Mouse (Mus musculus) spleen, embryonic (tissue): ENCODE results near the gene Tnfrsf18.

Experiments
- CTCF ChIA-PET: fragments of 350-600 bp; sonication (Branson Sonifier 250); formaldehyde crosslinking; loops from one replicate; lab custom pipeline; 2022; lab: Charles Lee

The Tnfrsf18 gene

DNA sequence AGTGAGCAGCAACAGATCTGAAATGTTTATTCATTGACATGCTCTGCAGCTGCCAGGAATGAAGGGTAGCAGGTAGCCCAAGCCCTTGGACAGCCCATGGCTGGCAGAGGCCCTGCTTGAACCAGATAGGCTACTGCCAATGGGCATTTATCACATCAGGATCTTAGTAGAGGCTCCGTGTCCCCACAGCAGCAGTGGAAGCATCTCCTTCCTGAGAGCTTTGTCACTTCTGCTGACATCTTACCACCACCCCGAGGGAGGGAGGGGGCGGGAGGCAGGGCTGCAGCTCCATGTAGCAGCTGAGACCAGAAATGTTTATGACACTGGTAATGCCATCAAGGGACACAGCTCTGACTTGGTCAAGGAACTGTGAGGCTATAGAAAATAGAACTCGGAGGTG, 6.9 kb downstream of the Tnfrsf18 start:
- CTCF ChIA-PET: interaction anchor here (0.5 kb wide), 1 partner anchor 78 kb away, joined by 3 read pairs; no protein-coding TSS in a partner anchor

DNA sequence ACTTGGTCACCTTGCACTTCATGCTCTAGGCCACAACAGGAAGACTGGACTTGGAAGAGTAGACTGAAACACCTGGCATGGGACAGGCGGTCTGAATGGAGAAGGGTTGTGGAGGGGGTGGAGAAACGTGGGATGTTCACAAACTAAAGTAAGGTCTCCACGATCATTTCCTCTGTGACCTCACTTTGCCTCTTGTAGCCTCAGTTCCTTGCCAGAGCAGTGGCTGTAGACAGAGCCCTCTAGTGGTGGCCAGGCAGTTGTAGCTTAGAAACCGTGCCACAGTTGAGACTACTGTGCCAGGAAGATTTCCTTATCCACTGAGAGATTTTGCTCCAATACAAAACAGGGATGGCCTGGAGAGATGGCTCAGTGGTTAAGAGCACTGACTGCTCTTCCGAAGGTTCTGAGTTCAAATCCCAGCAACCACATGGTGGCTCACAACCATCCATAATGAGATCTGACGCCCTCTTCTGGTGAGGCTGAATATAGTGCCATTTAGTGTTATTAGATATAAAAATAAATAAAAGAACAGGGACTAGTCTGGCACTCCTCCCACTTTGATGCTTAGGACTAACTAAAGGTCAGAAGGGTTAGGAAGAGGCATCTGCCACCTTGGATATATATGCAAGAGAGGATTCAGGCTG, 7.6 kb downstream of the Tnfrsf18 start:
- CTCF ChIA-PET: no interaction called here

DNA sequence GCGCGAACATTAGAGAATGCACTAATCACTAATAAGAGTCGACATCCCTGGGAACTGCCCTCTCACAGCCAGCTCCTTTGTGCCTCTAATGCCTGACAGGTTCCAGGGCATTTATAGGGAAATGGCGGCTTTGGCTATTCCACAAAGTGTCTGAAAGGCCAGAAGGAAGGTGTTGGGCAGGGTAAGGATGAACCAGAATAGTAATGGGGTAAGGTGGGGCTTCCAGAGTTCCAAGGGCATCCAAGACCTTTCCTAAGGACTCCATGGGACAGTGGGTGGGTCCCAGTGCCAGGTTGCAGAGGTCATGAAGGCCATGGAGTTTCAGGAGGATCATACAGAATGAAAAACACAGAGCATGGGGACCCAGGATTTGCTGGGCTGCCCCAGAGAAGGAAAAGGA, 8.3 kb downstream of the Tnfrsf18 start:
- CTCF ChIA-PET: no interaction called here

DNA sequence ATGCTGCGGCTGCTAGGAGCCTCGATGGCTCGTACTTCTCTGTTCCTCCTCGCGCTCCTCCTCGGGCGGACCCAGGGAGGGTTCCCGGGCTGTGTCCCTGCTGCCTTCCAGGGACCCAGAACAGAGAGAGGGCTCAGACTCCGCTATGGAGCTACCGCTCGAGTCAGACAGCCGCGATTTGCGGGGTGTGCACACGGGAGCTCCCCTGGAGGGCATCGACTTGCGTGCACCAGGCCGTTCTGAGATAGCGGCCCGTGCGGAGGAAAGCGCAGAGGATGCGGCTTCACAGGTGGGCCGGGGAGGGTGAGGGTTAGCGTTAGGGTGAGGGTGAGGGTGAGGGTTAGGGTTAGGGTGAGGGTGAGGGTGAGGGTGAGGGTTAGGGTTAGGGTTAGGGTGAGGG, 8.9 kb downstream of the Tnfrsf18 start:
- CTCF ChIA-PET: interaction anchor here (0.9 kb wide), 1 partner anchor 37 kb away, joined by 3 read pairs; no protein-coding TSS in a partner anchor

DNA sequence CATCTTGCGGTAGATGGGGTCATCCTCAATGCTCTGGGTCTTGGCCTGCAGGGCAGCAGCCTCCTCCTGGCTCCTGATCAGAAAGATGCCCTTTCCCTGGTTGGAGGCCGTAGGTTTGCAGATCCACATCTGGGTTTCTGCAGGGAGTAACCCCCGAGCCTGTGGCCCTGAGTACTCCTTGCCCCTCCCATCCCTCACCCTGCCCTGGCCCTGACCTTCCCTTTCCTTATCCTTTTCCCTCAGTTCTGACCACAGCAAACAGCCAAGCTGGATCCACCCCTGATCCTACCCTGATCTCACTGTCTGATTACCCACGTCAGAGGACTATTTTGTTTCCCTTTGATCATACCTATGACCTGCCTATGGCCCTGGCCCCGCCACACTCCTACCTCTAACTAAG, 18.8 kb downstream of the Tnfrsf18 start:
- CTCF ChIA-PET: no interaction called here

DNA sequence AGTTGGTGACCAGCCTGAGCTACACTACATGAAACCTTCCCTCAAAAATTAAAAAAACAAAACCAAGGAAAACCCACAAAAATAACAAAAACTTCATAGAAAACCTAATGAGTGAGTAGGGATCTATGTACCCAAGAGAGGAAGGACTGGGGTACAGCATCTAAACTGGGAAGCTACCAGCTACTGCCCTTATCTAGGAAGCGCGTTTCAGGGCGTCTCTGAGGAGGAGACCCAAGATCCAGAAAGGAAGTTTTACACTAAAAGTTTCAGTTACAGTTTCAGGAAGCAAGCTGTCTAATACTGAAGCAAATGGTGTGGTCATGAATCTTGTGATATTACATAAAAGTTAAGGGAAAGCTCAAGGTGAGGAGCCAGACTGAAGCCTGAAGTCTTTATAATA, 23.8 kb downstream of the Tnfrsf18 start:
- CTCF ChIA-PET: no interaction called here

DNA sequence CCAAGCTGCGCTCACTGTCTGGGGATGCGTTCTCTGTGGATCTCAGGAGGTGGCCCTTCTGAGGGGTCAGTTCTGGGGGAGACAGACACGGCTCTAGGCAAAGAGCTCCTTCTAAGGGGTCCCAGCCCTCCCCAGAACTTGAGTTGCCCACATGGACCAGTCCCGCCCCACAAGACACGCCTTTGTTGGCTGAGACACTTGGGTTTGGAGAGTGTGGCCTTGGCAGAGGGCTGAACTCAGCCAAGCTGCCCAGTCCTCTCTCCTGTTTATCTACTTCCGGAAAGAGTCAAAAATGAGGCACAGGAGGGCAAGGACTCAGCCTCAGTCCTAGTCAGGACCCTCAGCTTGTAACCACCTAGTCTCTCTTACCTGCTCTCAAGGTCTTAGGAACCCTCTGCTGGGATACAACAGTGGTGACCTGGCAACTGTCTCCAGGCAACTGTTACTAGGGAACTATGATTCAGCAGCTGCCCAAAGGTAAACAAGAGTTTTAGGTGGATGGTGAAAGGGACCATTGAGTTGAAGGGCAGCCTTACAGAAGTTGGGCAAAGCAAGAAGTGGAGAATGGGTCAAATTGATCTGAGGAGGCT, 24.5 kb downstream of the Tnfrsf18 start:
- CTCF ChIA-PET: no interaction called here

DNA sequence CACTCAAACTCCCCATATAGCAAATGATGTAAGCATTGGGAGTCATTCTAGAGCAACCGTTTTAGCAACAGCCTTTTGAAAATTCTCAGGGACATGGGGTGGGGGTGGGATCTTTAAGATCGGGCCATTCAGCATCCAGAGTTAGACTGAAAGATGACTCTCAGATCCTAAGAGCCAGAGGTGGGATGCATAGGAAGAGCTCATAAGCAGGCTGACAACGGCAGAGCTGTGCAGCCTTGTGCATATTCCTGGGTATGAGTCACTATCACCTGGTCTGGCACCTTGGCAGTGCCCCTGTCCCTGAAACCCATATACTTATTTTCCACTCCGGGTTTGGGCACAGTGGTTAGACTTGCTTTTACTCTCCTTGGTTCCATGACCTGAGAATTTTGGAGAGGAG, 27.1 kb downstream of the Tnfrsf18 start:
- CTCF ChIA-PET: no interaction called here

DNA sequence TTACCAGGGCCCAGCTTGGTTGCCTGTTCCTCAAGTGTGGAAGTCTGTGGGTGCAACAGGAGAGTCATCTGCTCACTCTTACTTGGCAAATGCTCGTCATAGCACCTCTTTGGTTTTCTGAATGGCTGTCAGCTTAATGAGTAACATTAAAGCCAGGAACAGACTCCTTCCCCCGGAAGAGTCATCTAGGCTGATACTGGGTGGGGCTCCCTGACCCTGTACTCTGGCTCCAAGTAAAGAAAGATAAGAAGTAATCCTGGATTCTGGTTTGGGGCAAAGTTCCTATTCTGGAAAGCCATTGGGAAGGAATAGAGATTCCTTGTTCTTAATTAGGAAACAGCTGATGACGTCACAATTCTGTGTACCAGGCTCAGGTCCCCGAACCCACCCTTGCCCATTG, 28.2 kb downstream of the Tnfrsf18 start:
- CTCF ChIA-PET: interaction anchor here (0.6 kb wide), 1 partner anchor 52 kb away, joined by 3 read pairs; no protein-coding TSS in a partner anchor

DNA sequence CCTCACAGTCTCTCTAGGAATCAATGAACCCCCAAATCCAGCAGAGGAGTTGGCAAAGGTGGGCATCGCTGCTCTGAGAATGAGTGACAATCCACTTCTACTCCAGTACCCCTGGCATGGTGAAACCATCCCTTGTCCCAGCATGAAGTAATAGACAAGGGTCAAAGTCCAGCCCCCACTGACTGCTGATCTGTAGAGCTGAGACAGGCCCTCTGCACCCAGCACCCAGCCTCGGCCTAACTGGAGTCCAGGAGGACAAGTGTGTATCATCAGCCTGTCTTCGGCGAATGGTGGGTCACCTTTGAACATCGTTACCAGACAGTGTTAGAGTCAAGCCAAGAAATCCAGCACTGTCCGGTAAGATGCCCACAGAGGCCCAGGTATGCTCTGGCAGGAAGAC, 28.6 kb downstream of the Tnfrsf18 start:
- CTCF ChIA-PET: interaction anchor here (0.6 kb wide), 1 partner anchor 51 kb away, joined by 3 read pairs; no protein-coding TSS in a partner anchor

DNA sequence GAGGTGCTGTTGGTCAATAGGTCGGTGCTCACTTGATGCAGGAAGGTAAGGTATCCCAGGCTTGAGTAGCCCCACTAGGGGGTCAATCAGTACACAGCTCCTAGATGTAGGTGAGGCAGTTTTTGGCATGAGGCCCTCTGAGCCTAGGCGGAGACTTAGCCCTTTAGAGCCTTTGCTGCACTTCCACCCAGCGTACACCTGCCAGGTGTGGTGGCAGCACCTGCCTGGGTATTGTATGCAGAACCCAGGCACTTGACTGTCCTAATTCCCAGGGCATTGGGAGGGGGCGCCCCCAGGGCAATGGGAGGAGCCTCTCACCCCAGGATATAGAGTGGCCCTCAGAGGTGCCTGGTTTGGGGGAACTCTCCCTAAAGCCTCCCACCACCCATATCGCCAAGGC, 29.2 kb downstream of the Tnfrsf18 start:
- CTCF ChIA-PET: no interaction called here

DNA sequence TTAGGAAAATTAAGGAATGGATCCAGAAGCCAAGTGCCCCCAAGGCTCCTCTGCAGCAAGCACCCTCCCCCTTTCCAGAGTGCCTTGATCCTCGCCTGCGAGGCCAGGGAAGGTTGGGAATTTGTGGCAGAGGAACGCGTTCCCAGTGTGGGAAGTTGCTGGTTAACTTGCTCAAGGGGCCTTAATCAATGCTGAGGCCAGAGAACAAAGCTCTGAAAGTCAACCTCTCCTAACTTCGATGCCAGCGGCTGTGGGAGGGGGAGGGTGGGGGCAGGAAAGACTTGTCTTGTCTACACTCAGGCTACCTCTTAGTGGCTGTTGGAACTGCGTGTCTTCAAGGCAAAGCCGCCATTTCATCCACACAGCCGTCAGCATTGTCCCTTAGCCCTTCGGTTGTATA, 31.7 kb downstream of the Tnfrsf18 start:
- CTCF ChIA-PET: no interaction called here

DNA sequence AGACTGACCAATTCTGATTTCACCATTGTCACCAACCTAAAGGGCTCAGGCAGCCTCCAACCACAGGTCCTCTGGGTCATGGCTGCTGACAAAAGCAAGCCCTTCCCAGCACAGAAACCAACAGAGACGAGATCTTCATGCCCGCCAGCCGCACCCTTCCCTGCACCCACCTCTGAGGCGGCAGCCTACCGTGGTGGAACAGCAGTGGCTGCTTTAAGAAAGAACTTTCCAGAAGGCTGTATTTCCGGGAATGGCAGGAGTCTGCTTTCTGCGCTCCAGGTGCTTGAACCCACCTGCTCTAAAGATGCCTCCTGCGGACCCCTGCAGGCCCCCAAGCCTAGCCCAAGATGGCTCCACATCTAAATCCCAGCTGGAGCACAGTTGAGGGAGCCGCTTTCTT, 32.9 kb downstream of the Tnfrsf18 start:
- CTCF ChIA-PET: no interaction called here

DNA sequence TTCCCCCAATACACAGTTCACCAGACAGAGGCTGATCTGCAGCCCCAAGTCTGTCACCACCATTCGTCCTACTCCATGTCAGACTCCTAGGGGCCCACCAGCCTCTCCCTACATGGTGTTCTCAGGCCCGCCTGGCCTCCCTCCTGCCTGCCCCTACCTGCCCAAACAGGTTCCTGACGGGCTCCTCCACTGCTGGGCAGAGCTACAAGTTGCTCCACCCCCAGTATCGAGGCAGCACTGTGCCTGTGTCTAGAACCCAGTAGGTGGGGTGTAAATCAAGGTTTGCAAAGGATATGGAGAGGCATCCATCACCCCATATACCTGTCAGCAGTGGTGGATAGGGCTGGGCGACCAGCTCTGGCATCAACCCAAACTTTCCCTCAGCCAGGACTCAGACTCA, 33.3 kb downstream of the Tnfrsf18 start, which contains the start of gene Ttll10:
Ttll10 (minus strand) TSS at position 154 of the 400 bp plus-strand sequence.
- CTCF ChIA-PET: no interaction called here

DNA sequence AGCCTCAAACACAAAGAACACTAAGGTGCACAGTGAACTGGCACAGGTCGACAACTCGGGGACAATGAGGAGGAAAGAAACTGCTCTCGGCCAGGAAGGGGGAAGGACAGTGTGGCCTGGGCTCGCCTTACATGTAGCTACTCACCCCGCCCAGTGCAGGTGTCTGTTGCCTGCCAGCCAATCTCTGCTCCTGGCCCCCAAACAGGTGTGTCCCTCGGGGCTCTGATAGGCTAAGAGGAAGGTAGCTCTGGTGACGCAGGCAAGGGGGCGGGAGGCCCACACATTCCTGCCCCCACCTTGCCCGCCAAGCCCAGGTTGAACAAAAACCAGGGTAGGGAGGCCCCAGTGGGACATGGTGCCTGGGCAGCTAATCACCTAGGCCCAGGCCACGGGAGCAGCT, 33.7 kb downstream of the Tnfrsf18 start:
- CTCF ChIA-PET: no interaction called here

DNA sequence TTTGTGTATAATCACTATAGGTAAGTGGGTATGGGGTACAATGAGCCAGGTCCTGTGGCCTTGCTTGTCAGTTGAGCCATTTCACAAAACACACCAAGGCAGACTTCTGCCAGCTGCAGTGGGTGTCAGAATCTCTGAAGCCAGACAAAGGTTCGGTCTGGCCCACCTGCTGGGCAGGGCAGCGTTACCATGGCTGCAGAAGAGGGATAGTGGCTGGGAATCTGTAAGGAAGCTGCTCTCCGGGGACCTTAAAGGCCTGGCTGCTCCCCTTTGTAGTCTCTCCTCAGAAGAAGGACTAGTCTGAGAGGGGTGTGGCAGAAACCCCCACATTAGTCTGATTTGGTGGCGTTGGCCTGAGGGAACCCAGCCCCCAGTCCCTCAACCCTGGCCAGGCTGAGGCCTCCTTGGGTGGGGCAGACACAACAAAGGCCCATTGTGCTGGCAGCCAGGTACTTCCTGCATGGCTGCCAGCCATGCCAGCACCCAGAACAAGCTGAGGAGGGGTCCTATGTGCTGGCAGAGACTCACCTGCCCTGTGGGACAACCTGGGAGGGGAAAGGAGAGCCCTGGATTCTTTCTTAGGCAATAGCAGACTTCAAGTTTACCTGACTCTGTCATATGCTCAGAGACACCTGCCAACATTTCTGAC, 38.0 kb downstream of the Tnfrsf18 start:
- CTCF ChIA-PET: no interaction called here

DNA sequence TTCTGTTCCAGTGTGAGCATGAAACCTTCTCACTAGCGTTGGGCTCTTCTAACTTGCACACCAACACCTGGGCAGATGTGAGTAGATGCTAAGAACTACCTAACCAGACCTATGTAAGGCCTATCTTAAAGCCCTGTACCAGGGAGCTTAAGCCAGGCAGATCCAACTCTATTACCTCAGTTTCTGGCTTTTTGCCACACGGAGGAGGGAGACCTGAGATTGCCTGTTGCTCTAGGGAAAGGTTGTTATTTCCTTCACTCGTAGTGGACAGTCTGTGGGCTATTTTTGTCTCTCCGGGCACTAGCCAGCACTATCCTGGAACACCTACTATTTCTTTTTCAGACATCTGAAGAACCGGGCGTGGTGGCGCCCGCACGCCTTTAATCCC, 38.5 kb downstream of the Tnfrsf18 start:
- CTCF ChIA-PET: no interaction called here

DNA sequence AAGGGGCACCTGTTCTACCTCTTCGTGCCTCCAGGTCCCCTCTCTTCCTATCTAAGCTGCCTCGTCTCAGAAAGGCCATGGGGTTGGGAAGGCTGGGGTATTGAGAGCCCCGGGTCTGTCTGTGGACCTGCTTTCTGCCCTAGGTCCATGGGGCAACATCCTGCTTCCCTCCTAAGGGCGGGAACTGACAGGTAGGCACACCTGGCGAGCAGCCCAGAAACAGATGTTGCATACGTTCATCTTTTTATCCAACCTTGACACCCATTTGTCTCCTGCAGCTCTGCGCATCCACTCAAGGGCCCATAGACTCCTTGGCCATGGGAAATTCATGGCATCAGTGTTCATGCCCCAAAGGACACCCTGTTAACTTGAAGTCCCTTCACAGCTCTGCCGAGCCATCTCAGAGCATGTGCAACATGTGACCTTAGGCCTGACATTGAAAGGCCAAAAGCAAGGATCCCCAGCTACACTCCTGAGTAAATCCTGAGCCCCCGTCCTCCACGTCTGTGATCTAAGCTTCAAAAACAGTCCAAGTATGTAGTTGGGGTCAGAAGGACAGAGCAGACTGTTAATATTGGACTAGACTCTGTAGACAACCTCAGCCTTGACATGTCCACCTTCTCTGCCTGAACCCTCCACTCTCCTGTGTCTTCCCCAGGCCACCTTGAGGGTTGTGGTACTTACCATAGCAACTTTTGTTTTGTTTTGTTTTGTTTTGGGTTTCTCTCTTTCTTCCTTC, 39.4 kb downstream of the Tnfrsf18 start:
- CTCF ChIA-PET: no interaction called here

DNA sequence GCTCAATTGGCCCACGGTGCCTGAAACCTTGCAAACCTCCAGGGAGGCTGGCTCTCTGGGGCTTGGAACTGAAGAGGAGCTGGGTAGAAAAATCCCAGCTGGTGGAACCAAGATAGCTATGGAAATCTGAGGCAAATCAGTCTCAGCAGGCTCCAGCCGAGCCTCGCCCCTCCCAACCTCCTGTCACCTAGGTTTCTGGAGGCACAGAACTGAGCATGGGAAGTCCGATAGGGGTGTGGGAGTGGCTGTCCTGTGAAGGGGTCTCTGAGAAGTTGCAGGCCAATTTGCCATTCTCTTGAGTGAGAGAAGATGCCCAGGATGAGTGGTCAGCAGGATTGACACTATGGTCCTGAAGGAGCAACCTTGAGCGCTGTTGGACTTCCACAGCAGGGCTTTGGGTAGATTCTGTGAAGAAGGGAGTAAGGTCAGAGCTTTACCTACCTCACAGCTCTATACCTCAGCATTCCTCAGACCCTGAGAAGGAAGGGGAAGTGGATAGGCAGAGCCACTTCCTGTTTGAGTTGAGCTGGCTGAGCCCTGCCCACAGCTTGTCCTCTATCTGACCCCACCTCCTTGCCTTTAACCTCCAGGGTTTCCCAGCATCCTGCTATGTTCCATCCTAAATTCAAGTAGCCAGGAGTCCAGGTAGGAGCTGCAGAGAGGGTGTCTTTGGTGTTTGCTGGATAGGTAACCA, 41.4 kb downstream of the Tnfrsf18 start:
- CTCF ChIA-PET: interaction anchor here (0.7 to 1.0 kb wide), 3 partner anchors 42 to 132 kb away, joined by 3 to 28 read pairs (median 8); no protein-coding TSS in a partner anchor

DNA sequence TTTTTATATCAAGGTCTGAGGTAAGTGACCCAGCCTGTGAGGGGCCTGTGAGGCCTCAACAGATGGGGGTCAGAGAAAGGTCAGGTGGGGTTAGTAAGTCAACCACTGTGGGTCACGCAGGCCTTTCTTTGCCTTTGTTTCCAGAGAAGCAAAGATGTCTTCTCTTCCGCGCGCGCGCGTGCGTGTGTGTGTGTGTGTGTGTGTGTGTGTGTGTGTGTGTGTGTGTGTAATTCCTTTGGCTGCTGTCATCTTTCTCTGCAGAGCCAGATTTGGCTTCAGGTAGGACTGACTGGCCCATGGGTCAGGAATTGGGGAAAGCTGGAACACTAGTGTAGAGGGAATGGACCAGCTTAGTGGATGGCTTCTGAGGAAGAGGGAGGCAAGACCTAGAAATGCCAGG, 43.7 kb downstream of the Tnfrsf18 start:
- CTCF ChIA-PET: no interaction called here

DNA sequence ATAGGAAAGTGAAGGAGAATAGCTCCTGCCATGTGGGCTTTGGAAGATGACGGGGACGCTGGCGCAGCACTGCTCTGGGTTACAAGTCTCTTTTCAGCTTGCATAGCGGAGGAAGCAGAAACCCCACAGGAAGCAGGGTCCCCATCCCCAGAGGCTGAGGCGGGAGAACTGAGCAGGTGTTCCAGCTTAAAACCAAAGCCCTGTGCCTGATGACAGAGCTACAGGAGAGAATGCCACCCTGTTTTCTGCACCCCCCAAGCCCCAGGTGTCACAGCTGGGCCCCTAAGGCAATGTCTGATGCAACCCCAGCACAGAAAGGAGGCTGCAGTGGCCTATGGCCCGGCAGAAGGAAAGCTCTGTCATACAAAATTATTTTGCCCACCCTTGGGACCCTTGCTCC, 44.3 kb downstream of the Tnfrsf18 start:
- CTCF ChIA-PET: no interaction called here

DNA sequence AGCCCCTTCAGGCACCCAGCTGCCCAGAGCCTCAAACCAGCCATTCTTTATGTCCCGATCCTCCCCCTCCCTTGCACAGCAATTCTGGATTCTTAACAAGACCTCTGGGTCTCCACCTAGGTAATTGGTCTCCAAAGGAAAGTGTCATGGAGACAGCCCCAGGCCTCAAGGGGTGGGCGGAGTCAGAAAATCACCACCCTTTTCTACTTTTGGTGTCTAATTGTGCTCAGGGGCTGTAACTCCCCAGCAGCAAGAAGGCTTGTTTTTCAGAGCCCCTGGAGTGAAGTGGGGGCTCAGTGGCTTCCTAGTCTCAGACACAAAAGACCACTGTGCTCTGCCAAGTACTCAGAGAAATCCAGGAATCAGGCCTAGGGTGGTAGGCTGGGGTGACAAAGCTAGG, 44.8 kb downstream of the Tnfrsf18 start:
- CTCF ChIA-PET: no interaction called here
